Mouse (Mus musculus) c-Kit-negative CD71-positive TER-119-positive erythroid progenitor cells, embryonic 14.5 days (primary cell): ENCODE measurements at regions not wholly inside any gene's neighbourhood (a gene's known extent, or its start where the extent isn't known, plus 50 kb on each side); places are given as distances from the start of the nearest gene placed in this dataset.

ENCODE experiments used
- DNase-seq: peaks from one replicate; pipeline ENCODE4 v3.0.0-alpha.2; 2013; ENCODE audit warnings: low read depth, low spot score

- no peak for DNase-seq
These were observed 64.1 kb upstream of the Ranbp3l start for GRCm38 (mm10) chr15:8903651-8904050.

GRCm38 (mm10) chr15:8897487-8898158, 70.1 kb upstream of the Ranbp3l start:
- DNase-seq, result no peak

GRCm38 (mm10) chr15:8896856-8897255, 70.9 kb upstream of the Ranbp3l start:
- DNase-seq, result no peak

- DNase-seq, result no peak
These were observed 71.4 kb upstream of the Ranbp3l start for GRCm38 (mm10) chr15:8896391-8896790.

GRCm38 (mm10) chr15:8885585-8885984, 82.2 kb upstream of the Ranbp3l start:
- DNase-seq, result no peak

- no peak for DNase-seq
These were observed 82.9 kb upstream of the Ranbp3l start for GRCm38 (mm10) chr15:8884608-8885467.

GRCm38 (mm10) chr15:8882880-8883539, 84.7 kb upstream of the Ranbp3l start:
- no peak for DNase-seq

GRCm38 (mm10) chr15:8874884-8875493, 92.8 kb upstream of the Ranbp3l start:
- DNase-seq, result no peak

GRCm38 (mm10) chr15:8868021-8868420, 99.7 kb upstream of the Ranbp3l start:
- DNase-seq, result no peak

- no peak for DNase-seq
These were observed 100.4 kb upstream of the Ranbp3l start for GRCm38 (mm10) chr15:8867160-8867891.

GRCm38 (mm10) chr15:8865089-8865933, 102.4 kb upstream of the Ranbp3l start:
- DNase-seq, result no peak

GRCm38 (mm10) chr15:8856419-8857084, 111.2 kb upstream of the Ranbp3l start:
- DNase-seq, result no peak

GRCm38 (mm10) chr15:8855511-8855910, 112.2 kb upstream of the Ranbp3l start:
- DNase-seq, result no peak

- DNase-seq, result no peak
These were observed 113.4 kb upstream of the Ranbp3l start for GRCm38 (mm10) chr15:8854336-8854735.

GRCm38 (mm10) chr15:8850996-8851395, 116.8 kb upstream of the Ranbp3l start:
- no peak for DNase-seq

- DNase-seq, result no peak
These were observed 118.3 kb upstream of the Ranbp3l start for GRCm38 (mm10) chr15:8849413-8849812.

- DNase-seq, result no peak
These were observed 125.6 kb upstream of the Ranbp3l start for GRCm38 (mm10) chr15:8842129-8842528.

- no peak for DNase-seq
These were observed 128.3 kb upstream of the Ranbp3l start for GRCm38 (mm10) chr15:8839462-8839861.

GRCm38 (mm10) chr15:8834151-8834550, 123.6 kb upstream of the Slc1a3 start:
- no peak for DNase-seq

GRCm38 (mm10) chr15:8832970-8833369, 122.4 kb upstream of the Slc1a3 start:
- DNase-seq, result no peak
